Mouse (Mus musculus): ENCODE data around the gene St13.
A peak's percentile ranks its signal among the peaks of the same experiment; 100 is the strongest.

The St13 gene

GRCm38 (mm10) chr15:81399638-81400315 lies at the start of gene St13, which contains the start of gene Xpnpep3:
St13 (minus strand) TSS chr15:81400077.
Xpnpep3 (plus strand) TSS chr15:81400138.
- DNase-seq (ENCODE audit: low spot score in 2 of 2): peak; percentile 97 to 98

DNA sequence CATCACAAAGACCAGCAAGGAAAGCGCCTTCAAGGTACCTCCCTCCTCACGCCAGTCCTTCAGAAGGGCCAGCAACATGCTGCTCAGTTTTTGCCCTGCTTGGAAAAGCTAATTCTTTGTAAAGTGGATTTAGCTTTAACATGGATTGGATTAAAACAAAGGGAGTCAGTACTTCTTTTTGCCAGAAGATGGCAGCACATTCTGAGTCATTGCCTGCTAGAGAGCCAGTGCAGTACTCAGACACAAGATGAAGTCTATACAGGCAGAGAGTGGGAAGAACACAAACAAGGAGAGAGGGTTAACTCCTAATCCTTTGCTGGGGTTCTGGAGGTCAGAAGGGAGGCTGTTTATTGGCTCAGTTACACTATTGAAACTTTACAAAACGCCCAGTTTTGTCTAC lies 48.6 kb upstream of the St13 start:
- peak in 1 of 2 experiments; percentile 66 for DNase-seq (ENCODE audit: low spot score in 2 of 2)

- DNase-seq (ENCODE audit: low spot score in 2 of 2): no peak
Measured at GRCm38 (mm10) chr15:81439236-81439635, 39.4 kb upstream of the St13 start.

DNA sequence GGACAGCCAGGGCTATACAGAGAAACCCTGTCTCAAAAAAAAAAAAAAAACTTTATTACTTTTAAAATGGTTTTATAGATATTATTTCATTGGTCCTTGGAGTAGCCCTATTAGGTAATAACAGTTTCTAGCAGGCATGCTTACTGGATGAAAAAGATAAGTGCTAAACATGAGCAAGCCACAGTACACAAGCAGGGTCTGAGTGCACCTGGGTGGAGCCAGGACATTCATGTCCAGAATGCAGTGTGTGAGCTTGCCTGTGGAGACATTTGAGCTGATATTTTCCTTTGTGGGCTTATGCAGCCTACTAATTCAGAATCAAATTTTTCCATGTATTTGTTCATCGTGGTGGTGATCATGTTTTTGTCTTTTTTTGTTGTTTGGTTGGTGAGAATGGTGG lies 38.5 kb upstream of the St13 start:
- DNase-seq (ENCODE audit: low spot score in 2 of 2): no peak

DNA sequence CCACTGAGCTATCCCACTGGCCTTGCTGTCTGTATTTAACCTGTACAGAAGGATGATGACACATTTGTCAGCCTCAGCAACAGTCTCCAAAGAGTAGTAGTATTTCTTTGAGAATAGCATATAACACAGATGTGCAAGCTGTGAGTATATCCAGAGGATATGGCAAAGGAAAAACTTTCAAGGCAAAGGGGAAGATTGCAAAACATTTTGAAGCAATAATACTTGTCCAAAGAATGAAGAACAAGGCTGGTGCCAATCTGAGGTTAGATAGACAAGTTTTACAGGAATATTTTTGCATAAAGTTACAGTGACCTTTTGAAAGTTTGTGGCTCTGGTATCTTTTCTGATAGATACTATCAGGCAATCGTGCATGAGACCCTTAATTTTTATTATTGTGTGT lies 31.3 kb upstream of the St13 start:
- DNase-seq (ENCODE audit: low spot score in 2 of 2): no peak

DNA sequence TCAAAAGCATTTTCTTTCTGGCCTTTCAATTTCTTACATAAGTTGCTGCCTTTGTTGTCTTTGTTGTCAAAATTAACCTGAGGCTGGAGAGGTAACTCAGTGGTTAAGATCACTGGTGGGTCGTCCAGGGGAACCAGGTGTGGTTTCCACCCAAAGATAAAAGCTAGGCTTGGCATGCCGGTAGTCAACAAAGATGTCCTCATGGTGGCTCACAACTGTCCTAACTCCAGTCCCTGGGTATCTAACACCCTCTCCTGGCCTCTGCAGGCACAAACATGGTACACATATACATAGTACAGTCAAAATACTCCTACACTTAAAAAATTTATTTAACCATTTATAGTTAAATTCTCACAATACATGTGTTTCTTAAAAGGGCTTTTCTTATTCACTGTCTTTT lies 28.1 kb upstream of the St13 start:
- DNase-seq (ENCODE audit: low spot score in 2 of 2): no peak

- no peak for DNase-seq (ENCODE audit: low spot score in 2 of 2)
Measured at GRCm38 (mm10) chr15:81425311-81425710, 25.4 kb upstream of the St13 start.

DNA sequence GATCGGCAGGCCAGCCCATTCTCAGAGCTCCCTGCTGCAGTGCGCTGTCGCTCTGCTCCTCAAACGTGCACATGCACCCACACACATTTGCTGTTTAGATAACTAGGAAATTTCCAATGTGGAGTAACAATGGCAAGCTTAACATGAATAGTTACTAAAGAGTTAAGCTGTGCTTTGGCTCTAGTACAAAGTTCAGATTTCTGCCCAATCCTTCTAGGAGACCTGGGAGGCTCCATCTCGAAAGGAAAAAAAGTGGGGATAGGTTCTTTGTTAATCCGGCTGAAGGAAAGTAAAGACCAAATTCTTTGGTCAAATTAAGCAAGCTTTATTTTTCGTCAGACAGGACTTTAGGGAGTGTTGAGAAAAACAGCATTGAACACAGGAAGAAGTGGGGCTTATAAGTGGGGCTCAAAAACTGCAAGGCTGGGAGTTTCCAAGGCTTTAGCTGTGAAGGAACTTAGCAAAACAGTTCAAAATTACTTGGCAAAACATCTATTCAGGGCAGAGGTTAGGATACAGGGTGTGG lies 22.3 kb upstream of the St13 start:
- DNase-seq (ENCODE audit: low spot score in 2 of 2): no peak

- no peak for DNase-seq (ENCODE audit: low spot score in 2 of 2)
Measured at GRCm38 (mm10) chr15:81421454-81421853, 21.6 kb upstream of the St13 start.

DNA sequence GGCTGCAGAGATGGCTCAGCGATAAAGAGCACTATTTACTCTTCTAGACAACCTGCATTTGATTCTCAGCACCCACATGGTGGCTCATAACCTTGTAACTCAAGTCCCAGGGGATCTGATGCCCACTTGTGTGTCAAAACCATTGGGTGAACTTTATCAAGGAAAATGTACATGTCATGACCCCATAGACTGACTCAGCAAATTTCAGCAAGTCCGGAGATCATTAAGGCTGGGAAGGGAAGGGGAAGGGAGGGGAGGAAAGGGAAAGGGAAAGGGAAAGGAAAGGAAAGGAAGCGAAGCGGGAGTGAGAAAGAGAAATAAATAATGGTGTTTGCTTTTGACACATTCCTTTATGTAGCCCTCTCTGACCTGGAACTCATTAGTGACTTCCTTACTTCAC lies 18.2 kb upstream of the St13 start:
- DNase-seq (ENCODE audit: low spot score in 2 of 2): no peak

DNA sequence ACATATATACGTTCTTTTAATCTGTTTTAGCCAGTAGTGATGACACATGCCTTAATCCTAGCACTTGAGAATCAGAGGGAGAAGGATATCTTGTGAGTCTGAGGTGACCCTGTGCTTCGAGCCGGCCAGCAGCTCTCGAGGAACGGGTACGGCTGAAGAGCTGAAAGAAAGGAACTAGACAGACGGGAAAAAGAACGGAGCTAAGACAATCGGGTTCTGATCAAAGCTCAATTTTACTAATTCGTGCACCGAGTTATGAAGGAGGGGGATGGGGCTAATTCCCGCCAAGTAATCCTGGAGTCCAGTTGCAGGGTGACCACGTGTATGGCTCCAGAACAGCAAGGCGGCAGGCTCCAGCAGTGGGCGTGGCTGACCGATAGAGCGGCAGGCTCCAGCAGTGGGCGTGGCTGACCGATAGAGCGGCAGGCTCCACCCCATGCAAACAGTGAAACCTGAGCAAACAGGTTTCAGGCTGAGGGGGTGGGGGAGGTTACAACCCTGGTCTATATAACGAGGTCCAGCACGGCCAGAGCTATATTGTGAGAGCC lies 17.0 kb upstream of the St13 start:
- peak in 1 of 2 experiments; percentile 8 for DNase-seq (ENCODE audit: low spot score in 2 of 2)

DNA sequence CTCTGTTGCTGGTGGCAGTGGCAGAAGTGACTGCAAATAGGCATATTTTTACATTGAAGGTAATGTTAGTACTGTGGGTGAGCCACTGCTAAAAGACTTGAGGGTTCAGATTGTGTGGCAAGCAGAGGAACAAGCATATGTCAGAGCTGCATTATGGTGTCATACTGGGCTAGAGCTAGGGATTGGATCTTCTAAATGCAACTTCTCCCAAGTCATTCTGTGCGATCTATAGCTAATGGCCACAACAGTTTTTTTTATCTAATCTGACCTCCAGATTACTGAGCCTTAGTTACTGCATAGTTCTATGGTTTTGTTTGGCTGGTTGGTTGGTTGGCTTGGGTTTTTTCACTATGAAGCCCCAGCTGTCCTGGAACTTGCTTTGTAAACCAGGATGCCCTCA lies 8.3 kb upstream of the St13 start, which contains the start of gene Dnajb7:
TSS of gene Dnajb7 (minus strand) at position 101 of the 400 bp plus-strand sequence.
- no peak for DNase-seq (ENCODE audit: low spot score in 2 of 2)

- no peak for DNase-seq (ENCODE audit: low spot score in 2 of 2)
Measured at GRCm38 (mm10) chr15:81405008-81405407, 5.1 kb upstream of the St13 start.

GRCm38 (mm10) chr15:81399297-81399637 lies 610 bp downstream of the St13 start:
- DNase-seq (ENCODE audit: low spot score in 2 of 2): no peak

GRCm38 (mm10) chr15:81398189-81398588 lies 1.7 kb downstream of the St13 start:
- no peak for DNase-seq (ENCODE audit: low spot score in 2 of 2)

DNA sequence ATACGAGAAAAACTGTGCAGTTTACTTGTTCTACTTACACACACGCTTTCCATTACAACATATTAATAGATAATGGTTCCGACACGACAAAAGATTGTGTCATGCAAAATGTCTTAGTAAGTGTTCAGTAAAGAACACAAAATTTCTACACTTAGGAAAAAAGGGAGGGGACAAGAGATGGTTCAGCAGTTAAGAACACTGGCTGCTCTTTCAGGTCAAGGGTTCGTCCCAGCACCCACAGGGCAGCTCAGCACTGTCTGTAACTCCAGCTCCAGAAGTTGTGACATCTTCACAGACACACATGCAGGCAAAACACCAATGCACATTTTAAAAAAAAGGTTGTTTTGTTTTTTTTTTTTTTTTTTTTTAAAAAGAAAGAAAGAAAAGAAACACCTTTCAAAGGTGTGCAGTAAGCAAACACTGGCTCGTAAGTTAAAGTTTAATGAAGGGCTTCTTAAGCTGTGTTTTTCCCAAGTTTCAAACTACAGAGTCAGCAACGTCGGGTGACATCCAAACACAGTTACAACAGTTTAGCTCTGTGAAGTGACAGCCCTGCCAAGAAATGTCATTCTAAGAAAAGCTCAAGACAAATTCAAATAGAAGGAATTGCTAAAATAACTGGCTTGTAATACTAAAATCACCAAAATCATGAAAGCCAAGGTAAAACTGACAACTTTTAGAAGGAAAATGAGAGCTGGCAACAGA lies 5.5 kb downstream of the St13 start:
- no peak for DNase-seq (ENCODE audit: low spot score in 2 of 2)

DNA sequence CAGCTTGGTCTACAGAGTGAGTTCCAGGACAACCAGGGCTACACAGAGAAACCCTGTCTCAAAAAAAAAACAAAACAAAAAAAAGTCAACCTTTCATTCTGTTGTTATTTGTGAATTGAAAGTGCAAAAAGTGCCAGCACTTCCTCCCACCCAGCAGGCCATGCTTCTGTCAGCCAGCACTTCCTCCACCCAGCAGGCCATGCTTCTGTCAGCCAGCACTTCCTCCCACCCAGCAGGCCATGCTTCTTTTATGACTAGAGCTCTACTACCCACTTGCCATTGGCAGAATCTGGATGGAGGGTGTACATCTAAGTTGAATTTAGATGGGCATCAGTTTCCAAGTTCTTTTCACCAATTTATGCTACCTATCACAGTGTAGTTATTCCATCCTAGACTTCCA lies 6.9 kb downstream of the St13 start:
- no peak for DNase-seq (ENCODE audit: low spot score in 2 of 2)

- DNase-seq (ENCODE audit: low spot score in 2 of 2): no peak
Measured at GRCm38 (mm10) chr15:81386327-81386726, 13.6 kb downstream of the St13 start.

- no peak for DNase-seq (ENCODE audit: low spot score in 2 of 2)
Measured at GRCm38 (mm10) chr15:81378845-81379244, 21.0 kb downstream of the St13 start.

DNA sequence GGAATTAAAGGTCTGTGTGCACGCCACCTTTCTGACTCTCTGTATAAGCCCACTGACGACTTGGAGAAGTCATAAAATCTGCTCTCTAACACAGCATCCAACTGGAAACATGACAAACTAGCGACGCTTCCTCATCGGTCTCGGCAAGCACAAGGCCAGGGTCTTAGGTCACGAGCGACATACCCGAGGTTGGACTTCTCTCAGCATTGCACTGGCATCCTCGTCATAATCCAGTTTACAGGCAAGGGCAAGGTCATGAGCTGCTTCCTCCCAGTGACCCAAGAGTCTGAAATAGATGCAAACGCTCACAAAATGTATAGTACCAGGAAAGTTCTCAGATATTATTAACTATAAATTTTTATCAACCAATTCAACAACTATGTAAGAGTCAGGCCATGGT lies 25.3 kb downstream of the St13 start:
- DNase-seq (ENCODE audit: low spot score in 2 of 2): no peak

- no peak for DNase-seq (ENCODE audit: low spot score in 2 of 2)
Measured at GRCm38 (mm10) chr15:81370356-81370755, 29.5 kb downstream of the St13 start.

DNA sequence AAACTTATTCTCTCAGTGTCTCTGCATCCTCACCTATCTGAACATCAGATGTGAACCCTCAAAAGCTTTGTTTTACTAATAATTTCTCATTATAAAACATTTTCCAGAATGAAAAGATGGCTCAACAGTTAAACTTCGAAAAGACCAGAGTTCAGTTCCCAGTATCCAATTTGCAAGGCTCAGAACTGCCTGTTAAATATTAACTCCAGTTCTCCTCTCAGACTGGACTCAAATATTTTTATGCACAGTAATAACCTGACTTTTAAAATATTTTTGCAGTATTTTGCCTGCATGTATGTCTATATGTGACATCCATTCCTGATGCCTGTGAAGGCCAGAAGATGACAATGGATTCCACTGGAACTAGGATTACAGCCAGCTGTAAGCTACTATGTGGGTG lies 31.3 kb downstream of the St13 start:
- DNase-seq (ENCODE audit: low spot score in 2 of 2): no peak

- DNase-seq (ENCODE audit: low spot score in 2 of 2): no peak
Measured at GRCm38 (mm10) chr15:81366241-81366640, 33.6 kb downstream of the St13 start.
